Mouse (Mus musculus) heart, adult 2 months (tissue): Measurements from ENCODE around the gene St6galnac6. TPM values are rescaled to one million over a fixed set of nuclear protein-coding genes. Genes with fewer than 3 reads are reported as not detected.

Source experiments
- DNase-seq, 2 experiments: peaks; one replicate each; pipeline ENCODE4 v3.0.0; 2021
- H3K27ac ChIP-seq: fragments of 200-600 bp; 2 replicates; pipeline ENCODE4 v1.8.1; 2022
- H3K27me3 ChIP-seq: fragments of 200-500 bp; 2 replicates; pipeline ENCODE4 v1.6.1; 2012; ENCODE audit warnings: mild to moderate bottlenecking, low read length, inconsistent platforms, mixed read lengths; ENCODE audit not compliant: control insufficient read depth, insufficient read depth
- H3K36me3 ChIP-seq: fragments of 200-500 bp; 2 replicates; pipeline ENCODE4 v1.6.1; 2012; ENCODE audit warnings: low read length, inconsistent platforms; ENCODE audit not compliant: control insufficient read depth, insufficient read depth
- H3K4me1 ChIP-seq: fragments of 200-500 bp; 2 replicates; pipeline ENCODE4 v1.6.1; 2011; ENCODE audit warnings: low read length; ENCODE audit not compliant: control insufficient read depth, insufficient read depth
- H3K4me3 ChIP-seq: fragments of 200-600 bp; 2 replicates; pipeline ENCODE4 v1.8.1; 2022
- H3K79me2 ChIP-seq: fragments of 200-500 bp; replicated peaks from 2 replicates; pipeline ENCODE4 v1.6.1; 2012; ENCODE audit warnings: mild to moderate bottlenecking, inconsistent platforms, low read length, moderate library complexity, mixed read lengths; ENCODE audit not compliant: control insufficient read depth, insufficient read depth
- H3K9ac ChIP-seq: fragments of 200-500 bp; 2 replicates; pipeline ENCODE4 v1.6.1; 2012; ENCODE audit warnings: low read depth, mild to moderate bottlenecking, control low read depth, inconsistent platforms, low read length, mixed read lengths
- CTCF ChIP-seq: fragments of 200-600 bp; IDR thresholded peaks from 2 replicates; pipeline ENCODE4 v1.8.1; 2022; ENCODE audit warnings: antibody characterized with exemption, mild to moderate bottlenecking, moderate library complexity
- EP300 ChIP-seq: fragments of 200-500 bp; IDR thresholded peaks from 2 replicates; pipeline ENCODE4 v1.6.1; 2011; ENCODE audit warnings: low read depth, low read length, control low read depth; ENCODE audit not compliant: insufficient read depth
- POLR2A ChIP-seq: fragments of 200-500 bp; IDR thresholded peaks from 2 replicates; pipeline ENCODE4 v1.6.1; 2011; ENCODE audit warnings: mild to moderate bottlenecking, low read depth, low read length, control low read depth; ENCODE audit not compliant: insufficient read depth
- WGBS: fragments of 180-500 bp; shearing (Covaris S2); methylation state at CpG from one replicate; pipeline ENCODE4 v1.1.7; 2018; 5-methylcytosine and 5-hydroxymethylcytosine counted together
- intact Hi-C: fragments of 180-260 bp; cut with DNase I; formaldehyde crosslinking; loops from one replicate; pipeline ENCODE4 v1.15.1; 2025
- long read RNA-seq: library from polyadenylated mRNA; stranded (forward); transcript quantifications from one replicate; pipeline ENCODE4 v2.0.0, GENCODE M21; 2021
- polyA plus RNA-seq: library from polyadenylated mRNA; depleted of rRNA; stranded (reverse); fragments of >200 nt; gene quantifications from 2 replicates; pipeline ENCODE4 v1.2.3, GENCODE M21; 2012; rRNA removed
- total RNA-seq, 2 experiments: library from RNA; stranded (reverse); gene quantifications; 2 replicates each; pipeline ENCODE4 v1.2.3; 2021

The St6galnac6 gene
- total RNA-seq (100 to 1,000 TPM; 107 to 125 TPM), polyA plus RNA-seq (129 and 174 TPM in 2 replicates)
- long read RNA-seq, partial matches to known transcripts = 3 of 12 reads
- long read RNA-seq, other reads (novel, unspliced or antisense) = 8 of 12 reads

DNA sequence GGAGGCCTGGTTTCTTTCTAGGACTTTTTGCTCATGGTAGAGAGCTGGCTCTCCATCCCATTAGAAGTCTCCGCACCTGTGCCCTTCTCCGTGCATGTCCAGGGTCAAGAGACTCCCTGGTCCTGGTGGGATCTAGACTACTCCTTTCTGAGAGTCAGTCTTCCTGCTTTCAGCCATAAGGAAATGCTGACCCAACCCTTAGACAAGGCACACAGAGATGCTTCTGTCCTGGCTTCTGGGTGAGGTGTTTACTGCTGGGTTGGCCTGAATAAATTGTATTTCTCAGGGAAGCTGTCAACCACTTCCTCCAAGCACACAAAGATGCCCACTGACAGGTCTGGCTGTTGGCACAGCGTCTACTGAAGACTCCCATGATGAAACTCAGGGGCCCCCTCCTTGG lies at the start of gene St6galnac6:
Gene St6galnac6 (plus strand): TSS at position 301 of the 400 bp plus-strand sequence.
- intact Hi-C loops = no loop called here
- H3K27me3 ChIP-seq = no peaks in the 10 kb centered on the region
- no peak for TF ChIP-seq POLR2A
- no peak for TF ChIP-seq CTCF
- no peak for TF ChIP-seq EP300
- no peak within 1 kb of the TSS for H3K4me3 ChIP-seq
- 89% methylated on average over 3 of the region's 3 CpGs for WGBS
- H3K4me1 ChIP-seq = peaks cover 9% of the 10 kb centered on the region
- no peak within 1 kb of the TSS for H3K9ac ChIP-seq
- no peak within 1 kb of the TSS; the same call in 1 of the 2 replicates for H3K27ac ChIP-seq
- no peaks in the 10 kb centered on the region for H3K36me3 ChIP-seq
- H3K79me2 ChIP-seq = no peaks in the 10 kb centered on the region
- DNase-seq = no peak

DNA sequence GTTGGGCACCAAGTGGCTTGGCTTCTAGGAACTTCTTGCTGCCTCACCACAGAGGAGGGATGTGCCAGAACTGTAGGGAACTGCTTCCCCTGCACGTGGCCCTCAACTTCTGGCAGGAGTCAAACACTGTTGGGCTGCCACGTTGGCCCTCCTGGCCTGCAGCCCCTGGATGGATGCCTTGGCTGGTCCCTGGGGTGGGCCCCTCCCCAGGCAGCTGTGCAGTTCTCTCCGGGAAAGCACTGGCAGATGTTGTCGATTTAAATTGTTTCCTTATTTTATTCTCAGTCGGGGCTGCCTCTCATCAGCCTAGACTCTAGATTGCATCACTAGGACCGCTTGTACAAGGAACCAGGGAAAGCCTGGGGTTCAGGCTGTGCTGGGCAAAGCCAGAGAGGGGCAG lies 49.7 kb upstream of the St6galnac6 start:
- no peaks in the 10 kb centered on the region for H3K27me3 ChIP-seq
- no peaks in the 10 kb centered on the region for H3K36me3 ChIP-seq
- 0 out of 2 replicates have a peak overlapping the region, but pooled peaks have one; percentile 6 for H3K27ac ChIP-seq
- no peak overlapping the region for H3K9ac ChIP-seq
- no peak for TF ChIP-seq CTCF
- TF ChIP-seq EP300 = no peak
- TF ChIP-seq POLR2A = no peak
- DNase-seq = peak; percentile 87
- 5% methylated on average over 6 of the region's 6 CpGs for WGBS
- peaks cover 34% of the 10 kb centered on the region for H3K4me1 ChIP-seq
- H3K4me3 ChIP-seq = no peak overlapping the region
- intact Hi-C loops = no loop called here
- H3K79me2 ChIP-seq = no peaks in the 10 kb centered on the region; the same call in 1 of the 2 replicates

DNA sequence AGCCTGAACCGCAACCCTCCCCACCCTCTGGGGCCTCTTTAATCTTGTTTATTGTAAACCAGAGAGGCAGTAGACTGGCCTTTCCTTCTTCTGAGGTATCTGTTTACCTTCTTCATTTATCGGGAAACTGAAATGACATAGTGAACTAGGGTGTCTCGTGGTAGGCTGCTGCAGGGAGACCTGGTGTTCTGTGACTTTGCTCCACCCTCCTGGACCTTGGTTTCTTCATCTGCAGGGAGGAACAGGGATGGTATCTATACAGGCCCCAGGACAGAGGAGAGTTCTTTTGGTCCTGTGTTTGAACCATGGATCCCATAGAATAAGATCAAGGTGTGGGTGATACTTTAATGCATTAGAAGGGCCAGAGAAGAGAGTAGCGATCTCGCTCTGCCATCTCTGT lies 48.3 kb upstream of the St6galnac6 start:
- H3K79me2 ChIP-seq = no peaks in the 10 kb centered on the region
- H3K4me1 ChIP-seq = peaks cover 34% of the 10 kb centered on the region
- intact Hi-C loops = no loop called here
- DNase-seq = no peak
- no peak overlapping the region for H3K9ac ChIP-seq
- no peaks in the 10 kb centered on the region for H3K27me3 ChIP-seq
- no peaks in the 10 kb centered on the region for H3K36me3 ChIP-seq
- WGBS = 88% methylated on average over 5 of the region's 5 CpGs
- H3K27ac ChIP-seq = no peak overlapping the region
- TF ChIP-seq POLR2A = no peak
- no peak for TF ChIP-seq EP300
- no peak for TF ChIP-seq CTCF
- H3K4me3 ChIP-seq = no peak overlapping the region

DNA sequence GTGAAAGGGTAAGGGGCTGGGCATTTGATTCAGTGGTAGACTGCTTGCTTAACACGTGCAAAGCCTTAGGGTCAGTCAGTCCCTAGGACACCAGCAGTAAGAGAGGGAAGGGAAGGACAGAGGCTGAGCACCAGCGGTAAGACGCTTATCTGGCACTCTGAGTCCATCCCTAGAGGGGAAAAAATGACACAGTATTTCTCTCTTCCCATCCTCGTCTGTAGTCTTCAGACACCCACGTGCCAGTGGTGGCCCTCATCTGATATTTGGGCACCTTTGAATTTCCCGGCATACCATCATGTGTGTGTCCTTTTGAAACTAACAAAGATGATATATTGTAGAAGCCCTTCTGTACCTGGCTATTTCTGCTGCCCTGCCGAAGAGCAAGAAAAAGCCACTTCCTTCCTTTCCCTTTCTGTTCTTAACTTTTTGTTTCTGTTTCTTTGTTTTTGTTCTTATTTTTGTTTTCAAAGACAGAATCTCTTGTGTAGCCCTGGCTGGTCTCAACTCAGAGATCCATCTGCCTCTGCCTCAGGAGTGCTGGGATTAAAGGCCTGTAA lies 45.8 kb upstream of the St6galnac6 start:
- peaks cover 15% of the 10 kb centered on the region for H3K4me1 ChIP-seq
- H3K4me3 ChIP-seq = no peak overlapping the region
- H3K79me2 ChIP-seq = no peaks in the 10 kb centered on the region; the same call in 1 of the 2 replicates
- H3K27me3 ChIP-seq = no peaks in the 10 kb centered on the region
- H3K36me3 ChIP-seq = no peaks in the 10 kb centered on the region
- H3K27ac ChIP-seq = no peak overlapping the region
- WGBS = 50% methylated on average over 7 of the region's 7 CpGs
- no peak for DNase-seq
- H3K9ac ChIP-seq = no peak overlapping the region
- TF ChIP-seq CTCF (no peak), EP300 (no peak), POLR2A (no peak)
- intact Hi-C loops = no loop called here

DNA sequence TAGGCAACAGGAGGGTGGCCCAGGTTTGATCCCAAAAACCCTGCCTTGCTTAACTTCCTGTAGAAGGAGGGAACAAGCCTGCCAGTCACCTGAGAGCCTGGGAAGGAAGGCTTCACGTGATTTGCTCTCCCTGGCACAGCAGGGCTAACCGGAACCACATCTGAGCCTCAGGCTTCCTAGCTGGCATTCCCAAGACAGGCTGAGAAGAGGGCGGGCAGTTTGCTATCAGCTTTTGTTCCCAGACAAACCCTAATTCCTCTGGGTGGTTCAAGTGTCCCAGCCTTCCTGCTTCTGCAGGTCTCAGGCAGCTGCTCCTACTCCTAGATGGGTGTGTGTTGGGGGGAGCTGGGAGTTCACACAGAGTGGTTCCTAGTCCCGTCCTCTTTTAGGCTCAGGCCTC lies 44.0 kb upstream of the St6galnac6 start:
- H3K4me3 ChIP-seq = no peak overlapping the region
- no peak for TF ChIP-seq EP300
- TF ChIP-seq CTCF = no peak
- TF ChIP-seq POLR2A = no peak
- H3K27ac ChIP-seq = no peak overlapping the region
- H3K36me3 ChIP-seq = no peaks in the 10 kb centered on the region
- H3K9ac ChIP-seq = no peak overlapping the region
- DNase-seq = no peak
- no peaks in the 10 kb centered on the region; the same call in 1 of the 2 replicates for H3K79me2 ChIP-seq
- intact Hi-C loops = no loop called here
- peaks cover 1% of the 10 kb centered on the region for H3K4me1 ChIP-seq
- no peaks in the 10 kb centered on the region for H3K27me3 ChIP-seq
- 59% methylated on average over 4 of the region's 4 CpGs for WGBS

DNA sequence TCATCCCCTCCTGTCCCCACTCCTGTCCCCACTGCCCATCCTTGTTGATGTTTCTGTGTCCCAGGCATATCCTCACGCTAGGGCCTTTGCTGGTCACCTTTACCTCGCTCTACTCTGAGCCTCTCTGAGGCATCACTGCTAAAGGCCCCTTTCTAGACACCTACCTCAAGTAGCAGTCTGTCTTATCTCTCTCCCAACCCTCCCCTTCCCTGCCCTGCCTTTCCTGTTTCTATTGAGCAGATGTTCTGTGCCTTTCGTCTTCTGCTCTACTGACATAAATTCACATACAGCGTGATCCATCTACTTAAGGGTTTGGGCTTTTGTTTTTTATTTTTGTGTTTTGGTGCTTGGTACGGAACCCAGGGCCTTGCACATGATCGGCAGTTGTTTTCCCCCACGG lies 43.5 kb upstream of the St6galnac6 start:
- H3K4me1 ChIP-seq = peaks cover 1% of the 10 kb centered on the region
- DNase-seq = no peak
- intact Hi-C loops = no loop called here
- H3K9ac ChIP-seq = no peak overlapping the region
- H3K4me3 ChIP-seq = no peak overlapping the region
- 78% methylated on average over 7 of the region's 7 CpGs for WGBS
- H3K27ac ChIP-seq = no peak overlapping the region
- TF ChIP-seq EP300 (no peak), POLR2A (no peak), CTCF (no peak)
- no peaks in the 10 kb centered on the region for H3K27me3 ChIP-seq
- no peaks in the 10 kb centered on the region for H3K36me3 ChIP-seq
- no peaks in the 10 kb centered on the region; the same call in 1 of the 2 replicates for H3K79me2 ChIP-seq
